Mouse (Mus musculus) cerebellum, postnatal 25 days (tissue): Measurements from ENCODE around the gene Cldn4.

ENCODE experiments used
- DNase-seq, 2 experiments: peaks; one replicate each; pipeline ENCODE4 v3.0.0; 2021; ENCODE audit warnings: mixed read lengths in 2 of 2

The Cldn4 gene

DNA sequence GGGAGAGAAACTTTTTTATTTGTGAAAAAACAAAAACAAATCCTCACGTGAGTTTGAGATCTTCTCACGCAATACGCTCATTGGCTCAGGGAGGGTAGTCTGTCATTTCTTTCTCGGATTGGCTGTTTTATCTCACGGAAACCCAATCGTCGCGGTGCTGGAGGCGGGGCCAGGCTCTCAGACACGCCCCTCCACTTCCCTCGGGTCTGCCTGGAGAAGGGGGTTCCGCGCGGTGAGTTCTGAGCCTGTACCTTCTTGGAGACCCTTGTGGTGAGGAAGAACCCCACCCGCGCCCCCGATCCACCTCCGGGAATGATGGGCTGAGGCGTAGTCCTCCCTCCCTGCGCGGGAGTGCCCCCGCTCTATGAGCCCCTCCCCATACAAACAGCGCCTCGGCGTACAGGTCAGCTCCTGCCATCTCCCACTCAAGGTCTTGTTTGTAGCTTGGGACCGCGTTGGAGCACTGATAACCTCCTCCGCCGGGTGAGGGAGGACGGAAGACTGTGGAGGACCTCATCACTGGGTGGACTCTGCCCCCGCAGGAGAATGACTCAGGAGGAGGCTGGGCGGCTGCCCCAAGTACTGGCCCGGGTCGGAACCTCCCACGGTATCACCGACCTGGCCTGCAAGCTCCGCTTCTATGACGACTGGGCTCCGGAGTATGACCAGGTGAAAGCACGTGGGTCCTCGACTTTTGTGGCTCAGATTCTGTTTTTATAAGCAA, 14.4 kb downstream of the Cldn4 start, which contains the start of gene Mettl27:
Gene Mettl27, plus strand, starts transcription at position 190 of the 724 bp plus-strand sequence.
- DNase-seq = peak; percentile 79 to 85

DNA sequence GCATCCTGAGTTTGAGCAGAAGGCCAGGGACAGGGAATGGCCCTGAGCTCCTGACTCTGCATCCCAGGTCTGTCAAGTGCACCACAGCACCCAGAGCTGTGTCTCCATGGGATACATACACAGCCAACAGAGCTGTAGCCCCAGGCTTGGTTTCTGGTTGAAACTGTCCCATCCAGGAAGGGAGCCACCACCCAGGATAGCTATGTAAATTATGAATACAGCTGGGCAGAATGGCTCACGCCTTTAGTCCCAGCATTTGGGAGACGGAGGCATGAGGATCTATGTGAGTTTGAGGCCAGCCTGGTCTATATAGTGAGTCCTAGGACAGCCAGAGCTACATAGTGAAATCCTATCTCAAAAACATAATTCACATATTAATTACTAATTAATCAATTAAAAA, 16.7 kb downstream of the Cldn4 start:
- DNase-seq = no peak

DNA sequence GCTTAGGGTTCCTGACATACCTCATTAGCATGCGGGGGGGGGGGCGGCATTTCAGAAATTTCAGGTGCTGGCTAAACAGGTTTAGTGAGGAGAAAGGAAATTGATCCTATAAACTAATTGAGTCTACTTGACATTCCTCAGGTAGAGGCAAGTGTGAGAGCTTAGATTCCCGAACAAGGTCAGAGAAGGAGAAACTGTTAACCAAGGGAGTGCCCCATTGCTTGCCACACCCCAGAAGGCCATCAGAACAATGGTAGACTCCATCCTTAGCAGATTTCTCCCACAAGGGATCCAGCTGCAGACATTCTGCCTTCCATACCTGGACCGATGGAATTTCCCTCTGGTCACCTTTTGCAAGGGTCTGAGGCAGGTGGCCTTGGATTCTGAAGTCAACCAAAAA, 20.0 kb downstream of the Cldn4 start:
- no peak for DNase-seq

DNA sequence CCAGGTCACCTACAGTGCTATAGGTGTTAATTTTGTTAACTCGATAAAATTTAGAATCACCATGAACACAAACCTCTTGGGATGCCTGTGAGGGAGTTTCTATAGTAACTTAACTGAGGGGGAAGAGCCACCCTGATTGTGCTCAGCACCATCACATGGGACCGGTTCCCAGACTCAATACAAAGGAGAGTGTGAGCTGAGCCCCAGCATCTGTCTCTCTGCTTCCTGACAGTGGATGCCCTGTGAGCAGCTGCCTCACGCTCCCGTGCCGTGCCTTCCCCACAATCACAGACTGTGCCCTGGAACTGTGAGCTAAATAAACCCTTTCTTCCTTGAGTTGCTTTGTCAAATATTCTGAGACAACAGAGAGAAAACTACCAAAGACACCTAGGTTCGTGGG, 23.6 kb downstream of the Cldn4 start:
- DNase-seq = no peak

DNA sequence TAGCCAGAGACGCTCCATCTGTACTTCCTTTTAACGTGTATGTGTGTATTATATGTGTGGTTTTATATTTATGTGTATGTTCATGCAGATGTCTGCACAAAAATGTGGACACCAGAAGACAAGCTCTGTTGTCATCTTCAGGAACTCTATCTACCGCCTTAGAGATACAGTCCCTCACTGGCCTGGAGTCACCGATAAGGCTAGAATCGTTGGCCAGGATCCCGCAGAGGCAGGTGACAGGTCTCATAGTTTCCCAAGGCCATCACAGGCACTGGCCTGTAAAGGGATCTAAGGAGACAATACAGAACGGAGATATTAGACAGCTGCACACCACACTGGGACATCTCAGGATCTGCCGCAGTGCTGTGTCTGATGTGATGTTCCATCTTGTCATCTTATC, 25.6 kb downstream of the Cldn4 start:
- no peak for DNase-seq

DNA sequence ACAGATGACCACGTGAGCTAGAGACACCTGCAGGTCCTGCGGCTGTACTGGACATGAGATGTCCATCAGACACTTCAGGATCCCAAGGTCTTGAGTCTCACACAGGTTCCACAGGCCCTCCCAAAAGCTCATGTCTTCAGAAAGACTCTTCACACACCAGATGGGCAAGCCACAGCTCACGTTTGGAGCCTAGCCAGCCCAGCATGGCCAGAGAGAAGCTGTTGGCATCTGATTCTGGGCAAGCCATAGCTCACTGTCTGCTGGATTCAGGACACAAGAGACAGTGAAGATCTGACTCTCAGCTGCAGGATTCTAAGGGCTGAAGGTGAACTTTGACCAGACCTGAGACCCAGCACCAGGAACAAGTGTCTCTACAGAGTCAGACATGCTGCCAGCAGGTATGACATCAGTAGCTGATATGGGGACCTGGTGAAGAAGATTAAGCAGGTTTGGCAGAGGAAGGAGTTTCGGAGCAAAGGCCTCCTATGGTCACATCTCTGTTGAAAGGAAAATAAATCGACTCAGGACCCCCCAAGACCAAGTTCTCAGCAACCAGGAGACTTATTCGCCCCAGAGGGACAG, 26.5 kb downstream of the Cldn4 start:
- DNase-seq = peak; percentile 34 to 59

DNA sequence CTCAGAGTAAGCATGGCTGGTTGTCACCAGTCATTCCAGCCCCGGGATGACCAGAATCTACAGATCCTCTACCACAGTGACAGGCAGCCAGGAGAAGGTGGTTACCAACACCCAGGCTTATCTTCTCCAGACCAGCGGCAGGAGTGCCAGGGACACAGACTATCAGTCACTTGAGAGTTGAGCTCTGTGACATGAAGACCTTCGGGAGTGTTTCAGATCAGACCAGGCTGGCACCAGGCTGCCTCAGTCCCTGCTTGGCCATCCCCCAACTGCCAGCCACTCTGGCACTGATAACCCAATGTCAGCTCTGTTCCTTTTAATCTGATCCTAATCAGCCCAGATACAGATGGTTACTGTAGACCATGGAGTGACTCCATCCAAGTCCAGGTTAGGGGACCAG, 27.6 kb downstream of the Cldn4 start:
- DNase-seq = no peak

DNA sequence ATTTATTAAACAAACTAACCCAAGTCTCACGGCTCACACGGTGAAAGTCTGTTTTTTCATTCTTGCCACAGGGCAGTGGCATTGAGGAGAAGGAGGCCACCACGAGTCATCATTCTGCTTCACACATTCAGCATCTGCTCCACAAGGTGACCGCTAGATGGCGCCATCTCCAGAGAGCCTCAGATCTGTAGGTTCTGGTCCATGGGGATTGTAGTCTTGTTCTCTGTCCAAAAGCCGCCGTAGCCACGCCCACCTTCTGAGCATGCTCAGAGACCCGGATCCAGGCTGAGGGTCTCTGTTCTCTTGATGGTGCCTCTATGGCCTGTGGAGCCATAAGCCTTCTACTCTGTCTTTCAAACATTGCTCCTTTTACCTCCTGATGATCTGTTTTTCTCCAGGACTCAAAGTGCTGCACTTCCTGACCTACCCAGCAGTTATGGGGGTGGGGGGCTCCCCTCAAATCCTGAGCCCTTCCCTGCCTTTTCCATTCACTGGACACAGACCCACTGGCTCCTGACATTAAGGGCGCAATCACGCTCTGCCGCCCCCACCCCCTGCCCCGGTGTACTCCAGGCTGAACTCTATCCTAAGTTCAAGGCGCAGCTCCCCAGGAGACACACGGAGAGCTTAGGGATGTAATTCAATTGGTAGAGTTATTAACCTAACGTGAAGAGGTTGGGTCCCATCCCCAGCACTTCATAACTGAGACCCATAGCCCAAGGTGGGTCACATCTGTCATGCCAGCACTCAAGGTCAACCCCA, 28.5 kb downstream of the Cldn4 start:
- peak; percentile 30 to 60 for DNase-seq

DNA sequence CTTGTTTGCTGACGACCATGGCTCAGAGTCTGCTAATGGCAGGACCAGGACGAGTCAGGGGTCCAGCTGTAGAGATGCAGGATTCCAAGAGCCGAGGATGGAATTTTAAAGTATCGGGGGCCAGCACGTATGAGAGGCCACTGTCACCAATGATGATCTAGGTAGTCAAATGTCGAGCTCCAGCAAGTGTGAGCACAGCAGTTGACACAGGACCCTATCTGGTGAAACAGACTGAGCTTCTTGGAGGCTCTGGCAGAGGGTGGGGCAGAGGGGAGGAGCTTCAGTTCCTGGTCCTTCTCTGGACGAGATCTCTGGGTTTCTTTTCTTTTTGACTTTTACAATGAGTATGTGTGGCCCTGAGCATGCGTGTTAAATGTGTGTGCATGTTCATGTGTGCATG, 31.4 kb downstream of the Cldn4 start, which contains the start of gene Cldn13:
Gene Cldn13, minus strand, starts transcription at position 216 of the 400 bp plus-strand sequence.
- no peak for DNase-seq

DNA sequence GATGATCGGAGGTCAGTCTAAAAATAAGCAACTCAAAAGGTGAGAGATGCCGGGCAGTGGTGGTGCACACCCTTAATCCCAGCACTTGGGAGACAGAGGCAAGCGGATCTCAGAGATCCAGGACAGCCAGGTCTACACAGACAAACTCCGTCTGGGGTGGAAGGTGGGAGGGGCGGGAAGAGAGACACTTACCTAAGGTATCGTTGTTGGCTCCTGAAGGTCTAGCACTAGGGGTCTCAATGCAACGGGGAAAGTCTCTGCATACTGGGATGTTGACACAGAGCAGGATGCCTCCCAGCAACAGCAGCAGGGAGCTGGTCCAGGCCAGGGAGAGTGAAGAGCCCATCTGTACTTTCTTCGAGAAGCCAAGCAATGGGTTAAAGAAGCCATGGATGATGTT, 32.2 kb downstream of the Cldn4 start:
- no peak for DNase-seq

DNA sequence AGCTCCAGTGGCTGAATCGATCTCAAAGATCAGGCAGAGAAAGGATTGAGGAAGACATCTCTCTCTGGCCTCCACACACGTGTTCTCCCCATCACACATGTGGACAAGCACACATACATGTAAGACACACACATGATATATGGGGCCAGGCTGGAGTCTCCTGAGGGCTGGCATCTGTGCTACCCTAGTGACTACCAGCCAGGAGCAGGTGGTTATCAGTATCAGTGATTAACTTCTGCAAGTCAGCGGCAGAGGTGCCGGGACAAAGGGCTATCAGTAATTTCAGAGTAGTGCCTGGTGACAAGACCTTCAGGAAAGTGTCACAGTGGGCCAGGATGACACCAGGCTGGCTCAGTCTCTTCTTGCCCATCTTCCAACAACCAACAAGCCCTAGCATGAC, 33.0 kb downstream of the Cldn4 start:
- DNase-seq = no peak

DNA sequence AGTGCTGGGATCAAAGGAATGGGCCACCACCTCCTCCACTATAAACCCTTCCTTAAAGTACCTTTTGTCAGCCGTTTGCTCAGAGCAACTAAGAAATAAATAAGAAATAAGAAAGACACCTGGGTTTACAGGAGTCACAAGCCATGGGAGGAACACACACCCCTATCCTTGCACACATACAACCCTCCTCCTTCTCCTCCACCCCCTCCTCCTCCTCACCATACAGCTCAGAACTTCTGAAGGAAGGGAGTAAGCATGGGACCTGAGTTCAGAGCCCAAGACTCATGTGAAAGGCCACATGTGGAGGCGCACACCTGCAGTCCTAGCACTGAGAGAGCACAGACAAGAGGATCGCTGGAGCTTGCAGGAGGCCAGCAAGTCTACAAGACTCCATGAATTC, 33.4 kb downstream of the Cldn4 start:
- DNase-seq = no peak

DNA sequence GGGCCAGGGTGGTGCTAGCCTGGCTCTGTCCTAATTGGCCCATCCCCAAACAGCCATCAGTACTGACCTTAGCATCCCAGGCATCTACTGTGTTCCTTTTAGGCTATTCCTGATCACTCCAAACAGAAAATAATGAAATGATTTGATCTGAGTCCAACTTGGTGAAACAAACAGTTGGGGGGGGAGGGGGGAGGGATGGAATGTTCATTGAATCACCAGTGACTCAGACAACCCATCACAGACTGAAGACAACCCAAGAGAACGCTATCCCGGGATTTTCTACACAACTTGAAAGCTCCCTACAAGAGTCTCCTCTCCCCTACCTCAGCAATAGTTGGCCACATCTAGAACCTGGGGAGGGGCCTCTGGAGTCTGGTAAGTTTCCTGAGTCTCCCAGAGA, 34.8 kb downstream of the Cldn4 start:
- DNase-seq = no peak

DNA sequence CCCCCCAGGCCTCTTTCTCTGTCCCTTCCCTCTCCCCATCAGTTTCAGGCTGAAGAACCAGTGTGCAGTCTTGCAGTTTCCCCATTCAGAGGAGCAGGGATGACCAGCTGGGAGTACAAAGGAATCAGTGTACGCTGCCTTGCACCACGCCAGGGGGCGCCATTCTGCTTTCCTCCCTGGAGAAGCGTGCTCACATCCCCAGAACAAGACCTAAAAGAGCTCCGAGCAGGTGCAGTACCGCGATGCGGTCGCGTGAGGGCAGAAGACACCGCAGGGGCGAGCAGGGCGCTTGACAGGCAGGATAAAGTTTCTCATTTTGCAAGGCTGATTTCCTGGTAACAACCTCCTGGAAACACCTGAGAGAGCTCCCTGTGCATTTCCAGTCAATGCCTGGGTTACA, 39.6 kb downstream of the Cldn4 start:
- DNase-seq = peak; percentile 93 to 97

DNA sequence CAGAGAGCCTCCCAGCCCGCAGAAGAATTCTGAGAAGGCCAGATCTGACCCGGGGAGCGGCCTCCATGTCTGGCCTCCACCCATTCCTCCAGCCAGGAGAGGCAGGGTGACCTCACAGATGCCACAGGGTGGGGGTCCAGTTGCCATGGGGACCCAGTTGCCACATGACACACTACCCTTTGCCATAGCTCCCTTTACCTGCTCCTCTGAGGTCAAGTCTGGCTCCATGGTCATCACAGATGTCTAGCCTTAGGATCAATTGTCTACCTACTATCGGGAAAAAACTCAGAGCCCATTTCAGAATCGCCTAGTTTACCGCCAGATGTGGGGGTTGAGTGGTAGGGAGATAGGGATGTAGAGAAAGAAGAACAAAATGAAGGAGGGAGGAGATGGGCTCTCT, 40.1 kb downstream of the Cldn4 start, which contains the start of gene Tmem270:
Gene Tmem270, minus strand, starts transcription at position 101 of the 400 bp plus-strand sequence.
- no peak for DNase-seq

DNA sequence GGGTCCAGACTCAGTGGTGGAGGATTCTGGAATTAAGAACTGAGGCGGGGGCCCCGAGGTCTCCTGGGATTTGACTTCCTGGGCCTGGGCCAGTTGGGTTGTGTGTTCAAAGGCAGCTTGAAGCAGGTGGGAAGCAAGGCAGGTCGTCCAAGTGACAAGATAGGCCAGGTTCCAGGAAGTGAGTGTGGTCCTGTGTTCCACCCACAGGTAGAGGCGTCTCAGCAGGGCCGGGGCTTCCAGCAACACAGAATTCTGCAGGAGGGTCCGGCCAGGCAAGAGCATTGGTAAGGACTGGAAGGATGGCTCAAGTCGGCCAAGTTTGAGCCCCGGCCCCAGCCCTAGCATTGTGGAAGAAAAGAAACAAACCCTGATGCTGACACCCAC, 45.1 kb downstream of the Cldn4 start:
- DNase-seq = no peak

DNA sequence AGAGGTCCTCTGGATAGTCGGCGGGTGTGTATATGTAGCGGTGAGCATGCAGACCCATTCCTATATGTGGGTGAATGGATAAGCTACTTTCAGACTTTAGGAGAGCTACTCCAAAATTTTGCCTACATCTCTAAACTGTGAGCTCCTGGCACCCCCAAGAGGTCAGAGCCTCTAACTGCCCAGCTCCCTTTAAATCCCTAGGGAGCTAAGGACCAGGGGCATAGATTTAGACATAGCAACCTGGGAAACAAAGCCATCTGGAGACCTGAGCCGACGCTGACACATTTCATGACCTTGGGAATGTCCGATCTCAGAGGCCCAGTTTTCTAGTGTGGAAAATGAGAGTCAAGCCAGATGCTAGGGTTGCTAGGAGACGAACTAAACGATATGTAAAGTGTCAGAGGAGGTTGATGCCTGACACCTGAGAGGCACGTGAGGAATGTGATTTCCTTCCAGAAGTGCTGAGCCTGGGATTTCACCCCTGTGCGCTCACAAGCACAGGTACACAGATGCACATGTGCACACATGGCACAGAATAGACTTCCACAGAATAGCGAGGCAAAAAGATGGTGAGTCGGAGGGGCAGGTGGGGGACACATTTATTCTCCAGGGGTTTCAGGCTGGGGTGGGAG, 45.6 kb downstream of the Cldn4 start:
- DNase-seq = peak; percentile 38 to 54

DNA sequence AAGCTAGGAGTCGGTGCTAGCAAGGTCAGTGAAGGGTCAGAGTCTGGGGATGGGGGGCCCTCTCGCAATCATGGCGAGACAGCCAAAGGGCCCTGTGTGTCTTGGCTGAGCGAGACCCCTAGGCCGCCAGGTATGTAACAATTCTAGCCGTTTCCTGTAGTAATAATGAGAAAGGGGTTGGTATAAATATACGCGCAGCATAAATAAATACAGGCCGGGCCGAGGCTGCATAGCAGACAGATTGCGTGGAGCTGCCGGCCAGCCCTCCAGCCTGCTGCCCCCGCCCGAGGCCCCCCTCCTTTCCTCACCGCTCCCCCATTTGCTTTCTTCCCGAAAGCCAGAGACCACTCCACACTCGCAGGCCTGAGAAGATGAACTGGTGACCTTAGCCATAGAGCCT, 49.1 kb downstream of the Cldn4 start:
- no peak for DNase-seq

DNA sequence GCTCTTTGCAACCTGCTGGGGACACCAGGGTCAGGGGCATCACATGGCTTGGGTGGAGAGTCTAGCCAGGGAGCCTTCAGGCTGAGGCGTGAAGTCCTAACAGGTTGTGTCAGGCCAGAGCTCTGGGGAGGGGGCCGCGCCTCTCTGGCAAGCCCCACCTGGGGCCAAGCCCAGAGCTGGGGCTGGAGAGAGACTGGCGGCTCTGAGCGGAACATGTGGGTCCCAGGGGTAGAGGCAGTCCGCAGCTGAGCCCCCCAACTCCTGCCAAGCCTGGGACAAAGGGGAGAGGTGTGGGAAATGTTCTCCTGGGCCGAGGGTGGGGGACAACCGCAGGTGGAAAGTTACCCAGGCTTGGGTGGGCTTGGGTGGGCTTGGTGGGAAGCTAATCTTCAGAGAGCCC, 49.8 kb downstream of the Cldn4 start:
- no peak for DNase-seq

DNA sequence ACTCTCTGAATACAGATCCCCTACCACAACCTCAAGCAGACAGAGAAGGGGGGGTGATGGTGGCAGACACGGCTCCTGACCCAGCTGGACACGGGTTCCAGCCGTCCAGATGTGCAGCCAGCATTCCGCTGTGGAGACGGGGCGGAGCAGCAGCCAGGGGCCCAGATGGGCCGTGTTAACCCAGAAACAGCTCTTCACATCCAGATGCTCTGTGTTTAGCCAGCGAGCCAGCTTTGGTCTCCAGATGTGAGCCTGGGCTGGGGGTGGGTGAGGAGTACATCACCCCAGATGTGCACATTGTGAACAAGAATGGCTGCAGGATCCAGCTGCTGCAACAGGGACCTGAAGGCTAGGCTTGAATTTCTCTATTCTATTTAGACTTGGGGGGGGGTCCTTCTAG, 51.4 kb downstream of the Cldn4 start:
- no peak for DNase-seq
